Mouse (Mus musculus): Measurements from ENCODE around the gene Npnt. TPM values are rescaled to one million over a fixed set of nuclear protein-coding genes. Genes with fewer than 3 reads are reported as not detected.

The Npnt gene
- polyA plus RNA-seq, 1 experiment from 2014 or later: 15.2 TPM

- H3K4me3 ChIP-seq (ENCODE audit: low read depth, low read length): no peak overlapping the region
- DNase-seq (ENCODE audit: low spot score): no peak
- H3K9me3 ChIP-seq (replicated peaks; ENCODE audit: control insufficient read depth, low read length): no peaks in the 10 kb centered on the region
- H3K27me3 ChIP-seq (ENCODE audit: control insufficient read depth, insufficient read depth, low read length): no peaks in the 10 kb centered on the region
- no peaks in the 10 kb centered on the region; the same call in 1 of the 2 replicates for H3K4me1 ChIP-seq (ENCODE audit: control insufficient read depth, insufficient read depth, low read length)
- WGBS: 39% methylated on average over 4 of the region's 4 CpGs
- no peaks in the 10 kb centered on the region for H3K36me3 ChIP-seq (replicated peaks; ENCODE audit: control insufficient read depth, insufficient read depth, low read depth, low read length)
- no peak overlapping the region for H3K9ac ChIP-seq (replicated peaks; ENCODE audit: low read length)
- H3K4me2 ChIP-seq (ENCODE audit: low read depth, low read length): no peak overlapping the region
- no peak for ATAC-seq (replicated peaks; ENCODE audit: insufficient number of reproducible peaks, low FRiP score, low TSS enrichment, low read depth)
- H3K27ac ChIP-seq (replicated peaks; ENCODE audit: low read depth, low read length): no peak overlapping the region
Measured at GRCm38 (mm10) chr3:132911716-132912115, 38.4 kb downstream of the Npnt start.

GRCm38 (mm10) chr3:132910727-132911126 is 39.4 kb downstream of the Npnt start:
- H3K27me3 ChIP-seq (ENCODE audit: control insufficient read depth, insufficient read depth, low read length): no peaks in the 10 kb centered on the region
- H3K4me3 ChIP-seq (ENCODE audit: low read depth, low read length): no peak overlapping the region
- H3K4me1 ChIP-seq (ENCODE audit: control insufficient read depth, insufficient read depth, low read length): no peaks in the 10 kb centered on the region; the same call in 1 of the 2 replicates
- no peak overlapping the region for H3K4me2 ChIP-seq (ENCODE audit: low read depth, low read length)
- no peak for DNase-seq (ENCODE audit: low spot score)
- no peak for ATAC-seq (replicated peaks; ENCODE audit: insufficient number of reproducible peaks, low FRiP score, low TSS enrichment, low read depth)
- no peak overlapping the region for H3K9ac ChIP-seq (replicated peaks; ENCODE audit: low read length)
- H3K27ac ChIP-seq (replicated peaks; ENCODE audit: low read depth, low read length): no peak overlapping the region
- no peaks in the 10 kb centered on the region for H3K9me3 ChIP-seq (replicated peaks; ENCODE audit: control insufficient read depth, low read length)
- WGBS: 81% methylated on average over 5 of the region's 5 CpGs
- H3K36me3 ChIP-seq (replicated peaks; ENCODE audit: control insufficient read depth, insufficient read depth, low read depth, low read length): no peaks in the 10 kb centered on the region

GRCm38 (mm10) chr3:132909736-132910135 is 40.4 kb downstream of the Npnt start:
- Histone ChIP-seq H3K4me3 (ENCODE audit: low read depth, low read length) (no peak overlapping the region), H3K9ac (replicated peaks; ENCODE audit: low read length) (no peak overlapping the region), H3K4me1 (ENCODE audit: control insufficient read depth, insufficient read depth, low read length) (no peaks in the 10 kb centered on the region; the same call in 1 of the 2 replicates), H3K4me2 (ENCODE audit: low read depth, low read length) (no peak overlapping the region), H3K27me3 (ENCODE audit: control insufficient read depth, insufficient read depth, low read length) (no peaks in the 10 kb centered on the region), H3K9me3 (replicated peaks; ENCODE audit: control insufficient read depth, low read length) (no peaks in the 10 kb centered on the region), H3K27ac (replicated peaks; ENCODE audit: low read depth, low read length) (no peak overlapping the region), H3K36me3 (replicated peaks; ENCODE audit: control insufficient read depth, insufficient read depth, low read depth, low read length) (no peaks in the 10 kb centered on the region)
- ATAC-seq (replicated peaks; ENCODE audit: insufficient number of reproducible peaks, low FRiP score, low TSS enrichment, low read depth): no peak
- peak; percentile 30 for DNase-seq (ENCODE audit: low spot score)
- WGBS: 50% methylated on average over 12 of the region's 12 CpGs

GRCm38 (mm10) chr3:132907506-132908203 is 42.4 kb downstream of the Npnt start:
- H3K9ac ChIP-seq (replicated peaks; ENCODE audit: low read length): no peak overlapping the region
- WGBS: 62% methylated on average over 8 of the region's 8 CpGs
- H3K36me3 ChIP-seq (replicated peaks; ENCODE audit: control insufficient read depth, insufficient read depth, low read depth, low read length): no peaks in the 10 kb centered on the region
- no peaks in the 10 kb centered on the region for H3K9me3 ChIP-seq (replicated peaks; ENCODE audit: control insufficient read depth, low read length)
- no peak overlapping the region for H3K4me2 ChIP-seq (ENCODE audit: low read depth, low read length)
- ATAC-seq (replicated peaks; ENCODE audit: insufficient number of reproducible peaks, low FRiP score, low TSS enrichment, low read depth) (no peak), DNase-seq (ENCODE audit: low spot score) (no peak)
- no peaks in the 10 kb centered on the region; the same call in 1 of the 2 replicates for H3K4me1 ChIP-seq (ENCODE audit: control insufficient read depth, insufficient read depth, low read length)
- no peaks in the 10 kb centered on the region for H3K27me3 ChIP-seq (ENCODE audit: control insufficient read depth, insufficient read depth, low read length)
- no peak overlapping the region for H3K27ac ChIP-seq (replicated peaks; ENCODE audit: low read depth, low read length)
- H3K4me3 ChIP-seq (ENCODE audit: low read depth, low read length): no peak overlapping the region

- Histone ChIP-seq H3K27me3 (ENCODE audit: control insufficient read depth, insufficient read depth, low read length) (no peaks in the 10 kb centered on the region), H3K9ac (replicated peaks; ENCODE audit: low read length) (no peak overlapping the region), H3K27ac (replicated peaks; ENCODE audit: low read depth, low read length) (no peak overlapping the region), H3K36me3 (replicated peaks; ENCODE audit: control insufficient read depth, insufficient read depth, low read depth, low read length) (no peaks in the 10 kb centered on the region), H3K4me2 (ENCODE audit: low read depth, low read length) (no peak overlapping the region), H3K9me3 (replicated peaks; ENCODE audit: control insufficient read depth, low read length) (no peaks in the 10 kb centered on the region), H3K4me1 (ENCODE audit: control insufficient read depth, insufficient read depth, low read length) (no peaks in the 10 kb centered on the region), H3K4me3 (ENCODE audit: low read depth, low read length) (no peak overlapping the region)
- DNase-seq (ENCODE audit: low spot score): no peak
- 88% methylated on average over 7 of the region's 7 CpGs for WGBS
- no peak for ATAC-seq (replicated peaks; ENCODE audit: insufficient number of reproducible peaks, low FRiP score, low TSS enrichment, low read depth)
Measured at GRCm38 (mm10) chr3:132905224-132905930, 44.7 kb downstream of the Npnt start.

GRCm38 (mm10) chr3:132903386-132903785 is 46.7 kb downstream of the Npnt start:
- Histone ChIP-seq H3K4me2 (ENCODE audit: low read depth, low read length) (no peak overlapping the region), H3K4me3 (ENCODE audit: low read depth, low read length) (no peak overlapping the region), H3K36me3 (replicated peaks; ENCODE audit: control insufficient read depth, insufficient read depth, low read depth, low read length) (no peaks in the 10 kb centered on the region), H3K9me3 (replicated peaks; ENCODE audit: control insufficient read depth, low read length) (no peaks in the 10 kb centered on the region), H3K27ac (replicated peaks; ENCODE audit: low read depth, low read length) (no peak overlapping the region), H3K4me1 (ENCODE audit: control insufficient read depth, insufficient read depth, low read length) (no peaks in the 10 kb centered on the region), H3K27me3 (ENCODE audit: control insufficient read depth, insufficient read depth, low read length) (no peaks in the 10 kb centered on the region), H3K9ac (replicated peaks; ENCODE audit: low read length) (no peak overlapping the region)
- 94% methylated on average over 11 of the region's 11 CpGs for WGBS
- ATAC-seq (replicated peaks; ENCODE audit: insufficient number of reproducible peaks, low FRiP score, low TSS enrichment, low read depth) (no peak), DNase-seq (ENCODE audit: low spot score) (no peak)

GRCm38 (mm10) chr3:132902921-132903320 is 47.2 kb downstream of the Npnt start:
- ATAC-seq (replicated peaks; ENCODE audit: insufficient number of reproducible peaks, low FRiP score, low TSS enrichment, low read depth) (no peak), DNase-seq (ENCODE audit: low spot score) (no peak)
- H3K27me3 ChIP-seq (ENCODE audit: control insufficient read depth, insufficient read depth, low read length): no peaks in the 10 kb centered on the region
- no peak overlapping the region for H3K4me3 ChIP-seq (ENCODE audit: low read depth, low read length)
- H3K9ac ChIP-seq (replicated peaks; ENCODE audit: low read length): no peak overlapping the region
- no peaks in the 10 kb centered on the region for H3K9me3 ChIP-seq (replicated peaks; ENCODE audit: control insufficient read depth, low read length)
- H3K4me1 ChIP-seq (ENCODE audit: control insufficient read depth, insufficient read depth, low read length): no peaks in the 10 kb centered on the region
- no peak overlapping the region for H3K4me2 ChIP-seq (ENCODE audit: low read depth, low read length)
- WGBS: 88% methylated on average over 5 of the region's 5 CpGs
- H3K27ac ChIP-seq (replicated peaks; ENCODE audit: low read depth, low read length): no peak overlapping the region
- no peaks in the 10 kb centered on the region for H3K36me3 ChIP-seq (replicated peaks; ENCODE audit: control insufficient read depth, insufficient read depth, low read depth, low read length)

GRCm38 (mm10) chr3:132902206-132902605 is 47.9 kb downstream of the Npnt start:
- ATAC-seq (replicated peaks; ENCODE audit: insufficient number of reproducible peaks, low FRiP score, low TSS enrichment, low read depth) (no peak), DNase-seq (ENCODE audit: low spot score) (no peak)
- Histone ChIP-seq H3K9ac (replicated peaks; ENCODE audit: low read length) (no peak overlapping the region), H3K27ac (replicated peaks; ENCODE audit: low read depth, low read length) (no peak overlapping the region), H3K9me3 (replicated peaks; ENCODE audit: control insufficient read depth, low read length) (no peaks in the 10 kb centered on the region), H3K4me2 (ENCODE audit: low read depth, low read length) (no peak overlapping the region), H3K36me3 (replicated peaks; ENCODE audit: control insufficient read depth, insufficient read depth, low read depth, low read length) (no peaks in the 10 kb centered on the region), H3K27me3 (ENCODE audit: control insufficient read depth, insufficient read depth, low read length) (no peaks in the 10 kb centered on the region), H3K4me1 (ENCODE audit: control insufficient read depth, insufficient read depth, low read length) (no peaks in the 10 kb centered on the region), H3K4me3 (ENCODE audit: low read depth, low read length) (no peak overlapping the region)
- WGBS: 81% methylated on average over 6 of the region's 6 CpGs

Measured in embryonic facial prominence, embryonic 11.5 days (tissue).